Mouse (Mus musculus) cerebellum, adult 2 months (tissue): ENCODE results near the gene Mnd1.

ENCODE experiments used
- CTCF ChIP-seq: fragments of 200-500 bp; IDR thresholded peaks from 2 replicates; pipeline ENCODE4 v1.5.1; 2011; ENCODE audit warnings: low read depth, mild to moderate bottlenecking, control low read depth, low read length, moderate library complexity, borderline replicate concordance; ENCODE audit not compliant: insufficient read depth
- POLR2A ChIP-seq: fragments of 200-500 bp; IDR thresholded peaks from 2 replicates; pipeline ENCODE4 v1.6.1; 2011; ENCODE audit warnings: low read length, control low read depth, borderline replicate concordance; ENCODE audit not compliant: insufficient read depth

DNA sequence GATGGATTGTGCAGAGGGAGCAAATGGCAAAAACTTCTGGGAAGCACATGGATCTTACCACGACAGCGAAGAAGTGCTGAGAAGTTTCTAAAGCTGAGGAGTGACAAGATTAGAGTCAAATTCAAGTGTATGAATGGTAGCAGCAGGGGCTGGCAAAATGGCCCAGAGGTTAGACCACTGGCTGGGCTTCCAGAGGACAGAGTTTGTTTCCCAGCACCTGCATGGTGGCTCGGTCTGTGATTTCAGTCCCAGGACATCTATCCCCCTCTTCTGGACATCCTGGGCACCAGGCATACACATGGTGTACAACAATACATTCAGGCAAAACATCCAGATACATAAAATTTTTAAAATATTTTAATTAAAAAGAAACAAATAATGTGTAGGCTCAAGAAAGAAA is 5.8 kb downstream of the Mnd1 start:
- TF ChIP-seq POLR2A (no peak), CTCF (no peak)
